Mouse (Mus musculus): Measurements from ENCODE around the gene Rnf187. TPM values are rescaled to one million over a fixed set of nuclear protein-coding genes. Genes with fewer than 3 reads are reported as not detected.

Rnf187 gene
- polyA plus RNA-seq, 1 experiment from 2014 or later: 498 TPM

DNA sequence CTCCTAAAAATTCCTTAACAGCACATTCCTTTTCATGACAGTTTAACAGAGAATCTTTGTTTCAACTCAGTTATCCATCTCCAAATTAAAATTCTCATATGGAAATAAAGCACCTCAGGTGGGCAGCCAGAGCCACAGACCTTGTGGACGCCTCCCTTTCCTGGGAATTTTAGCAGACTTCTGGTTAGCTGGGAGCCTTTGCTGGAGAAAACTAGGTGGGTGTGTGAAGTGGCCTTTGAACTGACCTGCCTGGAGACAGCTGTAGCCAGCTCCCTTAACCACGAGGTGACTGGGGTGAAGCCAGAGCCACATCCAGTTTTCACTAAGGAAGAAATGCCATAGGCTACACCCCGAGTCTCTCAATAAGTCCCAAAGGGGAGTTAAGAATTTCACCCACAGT, 9.1 kb downstream of the Rnf187 start:
- H3K4me2 ChIP-seq (replicated peaks): no peak overlapping the region
- peaks cover 39% of the 10 kb centered on the region for H3K36me3 ChIP-seq
- ATAC-seq (ENCODE audit: low FRiP score): no peak
- no peak overlapping the region for H3K27ac ChIP-seq
- no peaks in the 10 kb centered on the region for H3K27me3 ChIP-seq
- no peak overlapping the region for H3K4me3 ChIP-seq
- H3K4me1 ChIP-seq: 0 out of 2 replicates have a peak, but pooled peaks cover 5% of the 10 kb centered on the region
- H3K9ac ChIP-seq: no peak overlapping the region
- H3K9me3 ChIP-seq (replicated peaks): no peaks in the 10 kb centered on the region
- WGBS: 58% methylated on average over 3 of the region's 3 CpGs

DNA sequence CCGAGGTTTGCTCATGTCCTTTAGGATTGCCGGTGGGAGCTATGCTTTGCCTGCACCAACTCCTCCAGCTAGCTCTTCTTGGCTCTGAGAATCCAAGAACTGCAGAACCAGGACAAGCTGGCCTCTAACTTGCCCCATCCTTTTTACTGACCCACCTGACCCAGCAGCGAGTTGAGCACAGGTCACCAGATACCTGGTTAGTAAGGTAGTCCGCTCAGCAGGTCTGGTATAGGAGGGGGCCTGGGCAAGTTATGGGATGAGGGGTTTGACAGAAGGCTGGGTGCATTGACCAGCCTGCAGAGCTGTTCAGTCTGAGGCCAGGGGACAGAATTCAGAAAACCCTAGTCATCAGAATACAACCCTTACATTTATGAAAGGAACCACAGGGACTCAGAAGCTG, 9.7 kb downstream of the Rnf187 start:
- H3K4me3 ChIP-seq: no peak overlapping the region
- H3K4me1 ChIP-seq: 0 out of 2 replicates have a peak, but pooled peaks cover 5% of the 10 kb centered on the region
- no peak overlapping the region for H3K27ac ChIP-seq
- no peak for ATAC-seq (ENCODE audit: low FRiP score)
- no peak overlapping the region for H3K9ac ChIP-seq
- H3K4me2 ChIP-seq (replicated peaks): no peak overlapping the region
- H3K9me3 ChIP-seq (replicated peaks): no peaks in the 10 kb centered on the region
- H3K36me3 ChIP-seq: peaks cover 34% of the 10 kb centered on the region
- no peaks in the 10 kb centered on the region for H3K27me3 ChIP-seq
- 79% methylated on average over 4 of the region's 4 CpGs for WGBS

DNA sequence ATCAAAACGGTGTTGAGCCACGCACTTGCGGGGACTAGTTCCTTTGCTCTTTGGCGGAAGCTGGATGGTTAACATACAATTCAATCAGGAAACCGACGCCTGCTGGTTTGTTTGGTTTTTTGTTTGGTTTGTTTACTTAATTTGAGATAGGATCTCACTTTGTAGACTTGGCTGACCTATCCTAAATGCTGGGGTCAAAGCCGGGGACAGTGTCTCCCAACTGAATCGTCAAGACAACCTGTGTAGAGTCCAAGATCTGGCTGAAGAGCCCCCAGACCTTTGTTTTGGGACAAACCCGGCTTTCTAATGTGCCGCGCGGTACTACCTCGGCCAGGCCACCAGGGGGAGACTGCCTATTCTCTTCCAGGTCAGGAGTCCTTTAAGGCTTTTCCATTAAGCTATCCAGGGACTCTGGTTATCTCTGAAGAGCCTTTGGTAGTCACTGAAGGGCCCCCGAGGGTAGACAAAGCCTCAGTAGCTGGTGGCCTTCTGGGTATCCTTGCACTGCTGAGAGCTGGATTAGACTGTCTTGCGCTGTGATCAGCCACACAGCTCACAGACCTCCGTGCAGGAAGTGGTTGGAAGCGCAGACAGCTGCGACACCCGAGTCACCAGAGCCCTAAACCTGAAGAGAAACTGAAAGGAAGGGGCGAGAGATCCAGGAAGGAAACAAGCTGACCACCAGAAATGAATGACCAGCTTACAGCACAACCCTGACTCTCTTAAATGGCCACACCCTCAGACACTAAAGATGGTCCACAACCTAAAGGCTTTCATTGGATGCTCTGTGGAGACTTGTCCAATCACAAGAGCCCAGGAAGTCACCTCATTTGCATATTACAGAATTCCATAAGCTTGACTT, 10.7 kb downstream of the Rnf187 start:
- 39% methylated on average over 20 of the region's 20 CpGs for whole genome bisulfite sequencing
- peak overlapping the region; percentile 33 for H3K4me2 ChIP-seq (replicated peaks)
- no peak overlapping the region for H3K9ac ChIP-seq
- peaks cover 23% of the 10 kb centered on the region for H3K36me3 ChIP-seq
- 0 out of 2 replicates have a peak, but pooled peaks cover 5% of the 10 kb centered on the region for H3K4me1 ChIP-seq
- peak; percentile 65 for ATAC-seq (ENCODE audit: low FRiP score)
- H3K9me3 ChIP-seq (replicated peaks): no peaks in the 10 kb centered on the region
- no peaks in the 10 kb centered on the region for H3K27me3 ChIP-seq
- H3K27ac ChIP-seq: no peak overlapping the region
- H3K4me3 ChIP-seq: 0 out of 2 replicates have a peak overlapping the region, but pooled peaks have one; percentile 2

DNA sequence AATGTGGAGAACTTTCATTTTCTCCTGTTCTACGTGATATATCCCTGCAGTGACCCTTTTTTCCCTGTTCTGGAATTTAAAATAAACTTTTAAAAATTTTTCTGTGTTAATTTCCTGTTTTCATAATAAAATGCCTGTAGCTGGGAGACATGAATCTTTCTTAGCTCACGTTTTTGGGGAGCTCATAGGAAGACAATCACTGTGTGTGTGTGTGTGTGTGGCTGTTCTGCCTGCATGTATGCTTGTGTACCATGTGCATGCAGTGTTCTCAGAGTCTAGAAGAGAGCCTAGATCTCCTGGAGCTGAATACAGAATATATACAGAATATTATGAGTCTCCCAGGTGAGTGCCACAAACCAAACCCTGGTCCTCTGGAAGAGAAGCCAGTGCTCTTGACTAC, 11.7 kb downstream of the Rnf187 start:
- Histone ChIP-seq H3K4me1 (0 out of 2 replicates have a peak, but pooled peaks cover 5% of the 10 kb centered on the region), H3K4me2 (replicated peaks) (no peak overlapping the region), H3K27ac (no peak overlapping the region), H3K36me3 (peaks cover 14% of the 10 kb centered on the region), H3K27me3 (no peaks in the 10 kb centered on the region), H3K4me3 (no peak overlapping the region), H3K9ac (no peak overlapping the region), H3K9me3 (replicated peaks) (no peaks in the 10 kb centered on the region)
- WGBS: 79% methylated on average over 2 of the region's 2 CpGs
- ATAC-seq (ENCODE audit: low FRiP score): no peak

DNA sequence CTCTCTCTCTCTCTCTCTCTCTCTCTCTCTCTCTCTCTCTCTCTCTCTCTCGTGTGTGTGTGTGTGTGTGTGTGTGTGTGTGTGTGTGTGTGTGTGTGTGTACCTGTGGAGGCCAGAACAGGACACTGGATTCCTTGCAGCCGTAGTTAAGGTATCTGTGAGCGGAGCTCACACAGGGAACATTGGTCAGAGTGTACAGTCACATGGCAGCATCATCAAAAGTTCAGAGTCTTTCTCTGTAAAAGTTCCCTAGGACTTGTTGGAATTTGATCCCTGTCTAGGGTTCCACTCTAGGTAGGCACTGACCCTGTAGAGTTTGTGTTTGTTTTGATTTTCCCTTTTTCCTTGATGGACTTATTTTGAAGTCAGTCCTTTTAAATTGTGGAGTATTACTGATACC, 12.1 kb downstream of the Rnf187 start:
- Histone ChIP-seq H3K9ac (no peak overlapping the region), H3K27me3 (no peaks in the 10 kb centered on the region), H3K4me2 (replicated peaks) (no peak overlapping the region), H3K9me3 (replicated peaks) (no peaks in the 10 kb centered on the region), H3K36me3 (peaks cover 10% of the 10 kb centered on the region), H3K4me1 (0 out of 2 replicates have a peak, but pooled peaks cover 5% of the 10 kb centered on the region), H3K4me3 (no peak overlapping the region), H3K27ac (no peak overlapping the region)
- WGBS: 92% methylated on average over 2 of the region's 3 CpGs
- no peak for ATAC-seq (ENCODE audit: low FRiP score)

DNA sequence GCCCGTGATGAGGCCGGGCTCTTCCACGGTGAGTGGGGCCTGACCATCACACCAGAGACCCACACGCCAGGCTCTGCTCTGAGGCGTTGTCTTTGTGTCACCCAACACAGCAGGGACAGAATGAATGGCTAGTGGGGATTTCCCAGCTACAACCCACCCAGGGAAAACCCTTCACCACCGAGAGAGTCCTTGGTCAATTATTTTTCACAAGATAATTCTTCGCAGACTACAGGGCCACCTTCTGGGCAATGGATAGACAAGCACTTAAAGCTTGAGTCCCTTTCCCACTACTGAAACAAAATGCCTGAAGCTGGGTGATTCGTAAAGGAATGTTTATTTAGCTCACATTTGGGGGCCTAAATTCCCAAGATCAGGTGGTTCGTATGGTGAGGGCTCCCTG, 16.3 kb downstream of the Rnf187 start:
- no peak overlapping the region for H3K4me3 ChIP-seq
- H3K27me3 ChIP-seq: no peaks in the 10 kb centered on the region
- no peak overlapping the region for H3K4me2 ChIP-seq (replicated peaks)
- 81% methylated on average over 9 of the region's 9 CpGs for WGBS
- no peak for ATAC-seq (ENCODE audit: low FRiP score)
- no peaks in the 10 kb centered on the region for H3K9me3 ChIP-seq (replicated peaks)
- no peaks in the 10 kb centered on the region for H3K36me3 ChIP-seq
- H3K4me1 ChIP-seq: no peaks in the 10 kb centered on the region
- H3K27ac ChIP-seq: no peak overlapping the region
- H3K9ac ChIP-seq: no peak overlapping the region

DNA sequence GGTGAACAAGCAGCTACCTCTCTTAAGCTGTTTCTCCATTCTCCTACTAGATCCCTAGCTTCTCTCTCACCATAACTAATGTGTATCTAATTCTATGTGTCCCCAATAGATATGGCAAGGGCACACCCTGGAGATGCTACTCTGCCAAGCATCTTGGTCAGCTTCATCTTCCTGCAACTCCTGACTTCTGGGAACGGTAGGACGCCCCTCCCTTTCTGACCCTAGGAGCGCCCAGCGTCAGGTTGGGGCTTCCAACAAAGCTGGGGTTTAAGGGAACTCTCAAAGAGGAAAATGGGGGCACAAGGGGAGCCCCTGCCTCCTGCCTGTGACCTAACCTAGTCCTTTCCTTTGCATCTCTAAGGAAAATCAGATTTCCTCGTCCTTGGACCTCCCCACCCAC, 20.0 kb downstream of the Rnf187 start:
- H3K27me3 ChIP-seq: no peaks in the 10 kb centered on the region
- no peak for ATAC-seq (ENCODE audit: low FRiP score)
- peaks cover 4% of the 10 kb centered on the region; the same call in 1 of the 2 replicates for H3K4me1 ChIP-seq
- H3K27ac ChIP-seq: no peak overlapping the region
- no peak overlapping the region for H3K4me3 ChIP-seq
- H3K36me3 ChIP-seq: no peaks in the 10 kb centered on the region
- H3K9ac ChIP-seq: no peak overlapping the region
- 79% methylated on average over 5 of the region's 5 CpGs for whole genome bisulfite sequencing
- H3K4me2 ChIP-seq (replicated peaks): no peak overlapping the region
- no peaks in the 10 kb centered on the region for H3K9me3 ChIP-seq (replicated peaks)

DNA sequence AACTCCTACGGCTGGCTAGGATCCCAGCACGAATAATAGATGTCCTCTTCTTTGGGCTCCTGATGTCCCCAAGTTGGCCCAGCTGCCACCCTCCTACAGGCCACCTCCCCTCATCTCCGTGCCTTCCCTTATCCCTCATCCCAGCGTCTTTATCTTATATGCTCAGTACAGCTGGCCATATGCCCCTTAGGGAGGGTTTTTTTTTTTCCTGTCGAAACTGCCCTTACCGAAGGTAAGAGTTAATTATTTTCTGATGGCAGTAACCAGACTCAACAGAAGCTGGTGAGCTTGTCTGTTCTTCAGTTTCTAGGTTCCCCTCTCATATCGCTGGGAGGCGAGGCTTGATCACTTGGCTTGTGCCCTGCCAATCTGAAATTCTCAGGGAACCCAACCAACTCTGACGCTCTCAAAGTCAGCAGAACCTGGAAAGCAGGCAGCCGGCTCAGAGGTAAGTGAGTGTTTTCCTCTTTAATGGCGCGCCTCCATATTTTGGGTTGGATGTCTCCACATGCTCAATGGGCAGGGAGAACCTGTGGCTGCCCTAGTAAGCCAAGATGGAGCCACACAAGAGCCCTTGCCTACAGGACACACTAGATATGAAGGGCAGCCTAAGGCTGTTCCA, 20.9 kb downstream of the Rnf187 start, which contains the start of gene Btnl10:
Gene Btnl10 (plus strand): TSS at position 164 of the 622 bp plus-strand sequence.
- no peak within 1 kb of the TSS for H3K4me3 ChIP-seq
- no peaks in the 10 kb centered on the region for H3K27me3 ChIP-seq
- 88% methylated on average over 12 of the region's 12 CpGs for WGBS
- H3K4me1 ChIP-seq: peaks cover 4% of the 10 kb centered on the region; the same call in 1 of the 2 replicates
- H3K36me3 ChIP-seq: no peaks in the 10 kb centered on the region
- no peak for ATAC-seq (ENCODE audit: low FRiP score)
- H3K27ac ChIP-seq: no peak within 1 kb of the TSS
- H3K9ac ChIP-seq: no peak within 1 kb of the TSS
- no peak within 1 kb of the TSS for H3K4me2 ChIP-seq (replicated peaks)
- H3K9me3 ChIP-seq (replicated peaks): no peaks in the 10 kb centered on the region

DNA sequence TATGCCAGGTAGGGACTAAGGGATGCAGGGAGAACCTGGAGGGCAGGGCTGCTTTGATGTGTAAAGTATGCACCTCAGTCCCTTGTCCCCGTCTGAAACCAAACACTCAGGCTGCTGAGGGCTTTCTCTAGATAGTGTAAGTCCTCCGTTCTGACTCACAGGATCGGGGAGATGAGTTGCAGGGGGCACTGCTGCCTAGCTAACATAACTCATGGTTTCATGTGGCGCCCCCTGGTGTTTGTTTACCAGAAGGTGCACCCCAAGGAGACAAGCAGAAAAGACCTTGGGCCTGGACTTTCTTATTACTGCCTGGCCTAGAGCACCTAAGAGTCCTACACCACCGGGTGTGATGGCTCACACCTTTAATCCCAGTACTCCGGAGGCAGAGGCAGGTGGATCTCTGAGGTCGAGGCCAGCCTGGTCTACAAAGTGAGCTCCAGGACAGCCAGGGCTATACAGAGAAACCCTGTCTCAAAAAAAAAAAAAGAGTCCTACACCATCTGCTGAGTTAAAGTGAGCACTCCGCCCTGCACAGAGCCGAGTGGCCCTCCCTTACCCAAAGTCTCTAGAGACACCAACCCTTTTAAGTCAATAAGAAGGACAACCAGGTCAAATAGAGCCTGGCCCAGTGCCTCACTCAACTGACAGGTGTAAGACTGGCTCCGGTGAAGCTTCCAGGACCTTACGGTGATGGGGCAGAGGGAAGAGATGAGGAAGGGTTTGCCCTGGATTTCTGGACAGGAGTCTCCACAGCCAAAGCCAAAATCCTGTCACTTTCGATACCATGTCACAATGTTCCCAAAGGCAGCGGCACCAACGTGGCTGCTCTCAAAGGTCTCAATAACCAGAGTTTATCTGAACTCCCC, 21.6 kb downstream of the Rnf187 start:
- H3K36me3 ChIP-seq: no peaks in the 10 kb centered on the region
- H3K9me3 ChIP-seq (replicated peaks): no peaks in the 10 kb centered on the region
- H3K4me2 ChIP-seq (replicated peaks): no peak overlapping the region
- H3K27me3 ChIP-seq: no peaks in the 10 kb centered on the region
- H3K27ac ChIP-seq: no peak overlapping the region
- peaks cover 4% of the 10 kb centered on the region; the same call in 1 of the 2 replicates for H3K4me1 ChIP-seq
- H3K9ac ChIP-seq: no peak overlapping the region
- H3K4me3 ChIP-seq: no peak overlapping the region
- ATAC-seq (ENCODE audit: low FRiP score): no peak
- WGBS: 56% methylated on average over 14 of the region's 14 CpGs

DNA sequence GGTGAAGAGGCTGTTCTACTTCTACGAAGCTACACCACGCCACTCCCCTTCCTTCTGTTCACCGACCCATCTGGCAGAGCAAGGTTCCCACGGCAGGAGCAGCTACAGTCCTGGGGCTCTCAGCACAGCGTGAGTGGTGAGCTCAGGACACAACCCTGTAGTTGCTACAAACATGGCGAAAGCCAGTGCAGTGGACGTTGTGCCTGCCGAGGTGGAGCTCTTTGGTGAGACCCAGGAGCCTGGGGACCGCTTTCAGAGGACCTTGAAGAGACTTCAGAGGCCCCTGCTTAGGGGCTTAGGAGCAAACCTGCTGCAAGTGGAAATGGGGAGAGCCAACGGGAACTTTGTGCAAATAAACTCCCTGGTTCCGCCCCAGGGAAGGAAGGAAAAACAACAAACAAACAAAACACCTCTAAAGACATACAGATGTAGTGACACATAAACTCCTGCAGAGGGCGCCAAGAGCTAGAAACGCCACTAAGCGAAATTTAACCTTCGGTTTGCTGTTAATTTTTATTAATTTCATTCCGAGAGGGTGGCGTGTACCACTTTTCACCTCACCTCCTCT, 24.2 kb downstream of the Rnf187 start:
- Histone ChIP-seq H3K4me3 (peak overlapping the region; percentile 18), H3K27me3 (no peaks in the 10 kb centered on the region), H3K36me3 (no peaks in the 10 kb centered on the region), H3K4me1 (peaks cover 4% of the 10 kb centered on the region; the same call in 1 of the 2 replicates), H3K4me2 (replicated peaks) (peak overlapping the region; percentile 47), H3K9me3 (replicated peaks) (no peaks in the 10 kb centered on the region), H3K27ac (no peak overlapping the region), H3K9ac (peak overlapping the region; percentile 33)
- WGBS: 17% methylated on average over 17 of the region's 17 CpGs
- 0 out of 2 replicates have a peak, but pooled peaks have one; percentile 35 for ATAC-seq (ENCODE audit: low FRiP score)

DNA sequence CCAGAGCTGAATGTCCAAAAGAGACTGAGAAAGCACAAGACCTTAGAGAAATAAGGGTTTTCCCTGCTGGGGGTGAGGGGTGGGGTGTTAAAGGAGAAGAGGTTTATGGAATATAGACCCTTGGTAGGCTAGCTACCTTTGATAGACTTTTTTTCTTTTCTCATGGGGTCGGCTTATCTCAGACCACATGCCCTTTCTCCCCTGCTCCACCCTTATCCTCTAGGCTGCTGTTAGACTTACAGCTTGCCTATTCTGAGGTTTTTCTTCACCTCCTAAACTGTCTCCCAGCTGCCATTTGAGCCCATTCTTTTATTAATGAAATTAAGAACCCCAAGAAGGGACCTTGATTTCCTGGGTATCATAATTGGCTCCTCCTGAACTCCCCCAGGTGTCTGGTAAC, 24.9 kb downstream of the Rnf187 start:
- H3K9me3 ChIP-seq (replicated peaks): no peaks in the 10 kb centered on the region
- no peak overlapping the region for H3K27ac ChIP-seq
- H3K36me3 ChIP-seq: no peaks in the 10 kb centered on the region
- peaks cover 4% of the 10 kb centered on the region; the same call in 1 of the 2 replicates for H3K4me1 ChIP-seq
- H3K4me3 ChIP-seq: no peak overlapping the region
- no peak overlapping the region for H3K4me2 ChIP-seq (replicated peaks)
- no peaks in the 10 kb centered on the region for H3K27me3 ChIP-seq
- 100% methylated on average over 1 of the region's 1 CpGs for WGBS
- no peak overlapping the region for H3K9ac ChIP-seq
- no peak for ATAC-seq (ENCODE audit: low FRiP score)

Data from hindbrain, embryonic 12.5 days (tissue).